Mouse (Mus musculus): Measurements from ENCODE around the gene Btbd35f21. TPM values are rescaled to one million over a fixed set of nuclear protein-coding genes. Genes with fewer than 3 reads are reported as not detected.
"Not testable (repeated sequence)": the region's sequence is repeated elsewhere in the genome, so short reads cannot be mapped to it uniquely, and the experiment has no call there.

Gene Btbd35f21
- 1.1 and 1.5 TPM in 2 replicates for polyA plus RNA-seq (2012; rRNA removed)

DNA sequence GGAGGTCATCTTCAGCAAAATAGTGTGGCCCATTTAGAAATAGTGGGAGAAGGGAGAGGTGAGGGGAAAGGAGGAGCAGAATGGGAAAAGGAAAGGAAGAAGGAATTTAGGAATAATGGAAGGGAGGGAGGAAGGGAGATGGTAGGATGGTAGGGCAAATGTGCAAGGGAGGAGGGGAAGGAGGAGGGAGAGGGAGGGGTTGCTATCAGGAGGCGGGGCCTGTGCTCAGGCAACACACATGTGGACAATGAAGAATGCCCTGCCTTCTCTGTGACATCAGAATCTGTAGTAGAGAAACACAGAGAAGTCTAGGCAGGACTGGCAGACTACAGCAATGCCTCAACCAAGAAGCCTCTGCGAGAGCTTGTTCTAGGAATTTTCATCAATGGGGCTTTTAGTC is at the start of gene Btbd35f21:
Gene Btbd35f21 (plus strand): TSS at position 301 of the 400 bp plus-strand sequence.
- H3K36me3 ChIP-seq (ENCODE audit: control insufficient read depth, insufficient read depth, low read length); H3K27ac ChIP-seq (ENCODE audit: control insufficient read depth, insufficient read depth, low read depth, low read length); H3K4me3 ChIP-seq (ENCODE audit: control insufficient read depth, low read depth, low read length); H3K27me3 ChIP-seq (ENCODE audit: control insufficient read depth, insufficient read depth, low read length); H3K4me1 ChIP-seq (ENCODE audit: control insufficient read depth, insufficient read depth, low read length): not testable (repeated sequence)

Other genes starting within 250 kb of the Btbd35f21 start
- 1.6 and 1.7 TPM in 2 replicates for gene Btbd35f1, start 166.1 kb upstream of the Btbd35f21 start, polyA plus RNA-seq (2012; rRNA removed)
- gene Gm5926, start 75.4 kb upstream of the Btbd35f21 start, polyA plus RNA-seq (2012; rRNA removed), result 0.61 TPM in 1 of 2 replicates, not detected in the other
- gene Btbd35f30, start 168.5 kb downstream of the Btbd35f21 start, polyA plus RNA-seq (2012; rRNA removed), result 0.30 and 0.75 TPM in 2 replicates
- gene Gm21789, start 215.7 kb downstream of the Btbd35f21 start, polyA plus RNA-seq (2012; rRNA removed), result 0.49 and 0.67 TPM in 2 replicates
- gene Btbd35f5, start 247.8 kb downstream of the Btbd35f21 start, polyA plus RNA-seq (2012; rRNA removed), result 0.58 and 0.98 TPM in 2 replicates